ENCODE assay signal across 21 mouse cellular contexts in the genomic region with DNA sequence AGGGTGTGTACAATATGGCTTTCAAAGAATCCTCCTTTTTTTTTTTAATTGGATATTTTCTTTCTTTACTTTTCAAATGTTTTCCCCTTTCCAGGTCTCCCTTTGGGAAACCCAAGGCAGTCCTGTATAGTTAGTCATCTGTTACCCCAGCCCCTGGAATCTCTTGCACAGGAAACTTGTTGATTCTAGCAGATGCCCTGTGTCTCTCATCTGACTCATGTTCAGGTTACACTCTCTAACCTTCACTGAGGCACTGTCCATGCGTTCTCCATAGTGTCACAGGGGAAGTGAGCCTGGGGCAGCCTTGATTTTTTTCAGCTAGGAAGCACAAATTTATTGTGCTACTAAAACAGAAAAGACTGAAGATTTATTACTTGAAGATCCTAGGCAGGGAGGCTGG.
A peak's percentile ranks its signal among the peaks of the same experiment; 100 is the strongest.
DNase-seq lines count a peak whose midpoint lies in the region; ATAC-seq and TF ChIP-seq lines count a peak whose summit lies in the region.
"Had no signal": no experiment of that assay in that cellular context is flagged by ENCODE, and none has a peak within 500 bp of the region (broad histone marks: within the 10 kb centered on the region; RNA-seq: fewer than 3 reads in every experiment).

No protein-coding gene starts in this region.

- in situ Hi-C loops in Patski (cut with MboI; ENCODE audit: low pct_unique_long_range_greater_than_20kb) = no loop called here

- CTCF ChIA-PET in Patski (lab: Charles Lee) = interaction anchor here (1.3 to 2.3 kb wide), 2 partner anchors 18 to 63 kb away, joined by 3 to 8 read pairs; no protein-coding TSS in a partner anchor

- no peaks in the 10 kb centered on the region for H3K27me3 ChIP-seq in Patski
- H3K27me3 ChIP-seq: CH12.LX had no signal

- POLR2A ChIA-PET in Patski (lab: Charles Lee) = no interaction called here

- ATAC-seq in Patski = peak; percentile 97
- ATAC-seq in megakaryocyte-erythroid progenitor cell, adult 5-6 weeks (replicated peaks; ENCODE audit: low FRiP score, low TSS enrichment, poor library complexity, severe bottlenecking) = no peak
- ATAC-seq: activated CD4-positive, CD25-positive, alpha-beta regulatory T cell, adult 4 months; CD4-positive, CD25-positive, alpha-beta regulatory T cell, adult 4 months had no signal

- peak; percentile 9 for DNase-seq in adrenal gland, adult 2 months
- DNase-seq in adrenal gland, adult (ENCODE audit: inconsistent age in 2 of 2, low spot score in 1 of 2) = no peak
- DNase-seq in 3T3-L1 (ENCODE audit: low read depth, low spot score) = peak; percentile 50
- peak; percentile 42 for DNase-seq in Patski (ENCODE audit: low read depth, low spot score)
- no peak for DNase-seq in retina, postnatal 1 day
- DNase-seq: adrenal gland, adult 8-10 months; adrenal gland, postnatal 10 days; adrenal gland, postnatal 14 days; adrenal gland, postnatal 25 days; B cell, adult 2 months; cerebellum, adult 11 months; cerebellum, adult 11-12 months; cerebellum, adult 18-20 months; cerebellum, adult 2 months; cerebellum, adult 8-10 months; cerebellum, adult 9-10 months; cerebellum, adult 9-11 months had no signal

- no peak for TF ChIP-seq CTCF in Patski (IDR thresholded peaks at IDR 0.05)

Comparison
In these comparisons a context has a peak if more than half of its experiments do, and no peak if none do; other contexts are left out.
1. DNase-seq: peak in adrenal gland, adult 2 months (single experiment), 3T3-L1 (single experiment) and Patski (single experiment); none in adrenal gland, adult (0 of 2) and retina, postnatal 1 day (single experiment).